Mouse (Mus musculus): ENCODE measurements at regions not wholly inside any gene's neighbourhood (a gene's known extent, or its start where the extent isn't known, plus 50 kb on each side); places are given as distances from the start of the nearest gene placed in this dataset.

GRCm38 (mm10) chr13:91405027-91405426 is 55.1 kb upstream of the Ssbp2 start:
- Histone ChIP-seq H3K9ac (ENCODE audit: control insufficient read depth, low read depth, low read length, poor library complexity, severe bottlenecking) (no peak overlapping the region), H3K27me3 (ENCODE audit: control insufficient read depth in 1 of 2, insufficient read depth in 2 of 2, low read length in 2 of 2) (no peaks in the 10 kb centered on the region), H3K4me3 (ENCODE audit: control insufficient read depth in 1 of 2, insufficient read depth in 1 of 2, low read depth in 2 of 2, low read length in 2 of 2) (no peak overlapping the region), H3K36me3 (ENCODE audit: control insufficient read depth in 1 of 2, insufficient read depth in 2 of 2, low read length in 2 of 2) (no peaks in the 10 kb centered on the region), H3K4me1 (ENCODE audit: control insufficient read depth in 1 of 2, insufficient read depth in 2 of 2, low read length in 2 of 2) (no peaks in the 10 kb centered on the region), H3K27ac (ENCODE audit: control insufficient read depth, low read depth, low read length) (no peak overlapping the region), H3K9me3 (replicated peaks; ENCODE audit: insufficient read depth, low read length) (no peaks in the 10 kb centered on the region), H3K79me2 (ENCODE audit: control insufficient read depth, insufficient read depth, low read length, poor library complexity) (no peaks in the 10 kb centered on the region)
- no peak for DNase-seq (ENCODE audit: low read depth, low spot score)
- no peak for TF ChIP-seq KAT2A (conservative IDR thresholded peaks at IDR 0.05; ENCODE audit: low read depth, low read length)
- no peak for TF ChIP-seq MYB (IDR thresholded peaks at IDR 0.05; ENCODE audit: low read depth, low read length)
- TF ChIP-seq UBTF (IDR thresholded peaks at IDR 0.05; ENCODE audit: borderline replicate concordance, insufficient read depth, low read depth, low read length), result no peak
- TF ChIP-seq HCFC1 (IDR thresholded peaks at IDR 0.05; ENCODE audit: low read depth, low read length), result no peak
- TF ChIP-seq MYC (IDR thresholded peaks at IDR 0.05; ENCODE audit: low read depth, low read length), result no peak
- no peak for TF ChIP-seq GABPA (IDR thresholded peaks at IDR 0.05; ENCODE audit: low read depth, low read length)
- TF ChIP-seq MEF2A (IDR thresholded peaks at IDR 0.05; ENCODE audit: extremely low read depth, insufficient replicate concordance, low read depth, low read length, poor library complexity, severe bottlenecking), result no peak
- no peak for TF ChIP-seq RCOR1 (IDR thresholded peaks at IDR 0.05; ENCODE audit: low read depth, low read length)
- TF ChIP-seq MAZ (IDR thresholded peaks at IDR 0.05; ENCODE audit: low read depth, low read length), result no peak
- TF ChIP-seq TCF12 (IDR thresholded peaks at IDR 0.05; ENCODE audit: low read depth, low read length), result no peak
- no peak for TF ChIP-seq CTCF (IDR thresholded peaks at IDR 0.05 in 2 of 3, conservative IDR thresholded peaks at IDR 0.05 in 1 of 3; ENCODE audit: control insufficient read depth in 1 of 3, insufficient read depth in 1 of 3, low read depth in 2 of 3, low read length in 3 of 3, poor library complexity in 1 of 3, severe bottlenecking in 1 of 3)
- TF ChIP-seq TAL1 (IDR thresholded peaks at IDR 0.05; ENCODE audit: low read length), result no peak
- TF ChIP-seq E2F4 (IDR thresholded peaks at IDR 0.05; ENCODE audit: borderline replicate concordance, low read depth, low read length), result no peak
- TF ChIP-seq TBP (IDR thresholded peaks at IDR 0.05; ENCODE audit: low read depth, low read length), result no peak
- no peak for TF ChIP-seq SMC3 (IDR thresholded peaks at IDR 0.05; ENCODE audit: low read depth, low read length)
- no peak for TF ChIP-seq USF1 (IDR thresholded peaks at IDR 0.05; ENCODE audit: low read depth, low read length)
- no peak for TF ChIP-seq ELF1 (IDR thresholded peaks at IDR 0.05; ENCODE audit: low read depth, low read length)

- TF ChIP-seq CTCF (IDR thresholded peaks at IDR 0.05 in 2 of 3, conservative IDR thresholded peaks at IDR 0.05 in 1 of 3; ENCODE audit: control insufficient read depth in 1 of 3, insufficient read depth in 1 of 3, low read depth in 2 of 3, low read length in 3 of 3, poor library complexity in 1 of 3, severe bottlenecking in 1 of 3) (peak in 1 of 3 experiments; percentile 4; a peak in 1 of 6 replicates), KAT2A (conservative IDR thresholded peaks at IDR 0.05; ENCODE audit: low read depth, low read length) (no peak), SMC3 (IDR thresholded peaks at IDR 0.05; ENCODE audit: low read depth, low read length) (0 out of 2 replicates have a peak, but pooled peaks have one; percentile 10)
- DNase-seq (ENCODE audit: low read depth, low spot score), result no peak
- H3K9me3 ChIP-seq (replicated peaks; ENCODE audit: insufficient read depth, low read length), result no peaks in the 10 kb centered on the region
- peaks cover 0 to 2% of the 10 kb centered on the region in 2 experiments; a peak in 2 of 4 replicates for H3K36me3 ChIP-seq (ENCODE audit: control insufficient read depth in 1 of 2, insufficient read depth in 2 of 2, low read length in 2 of 2)
- no peaks in the 10 kb centered on the region for H3K27me3 ChIP-seq (ENCODE audit: control insufficient read depth in 1 of 2, insufficient read depth in 2 of 2, low read length in 2 of 2)
- H3K4me3 ChIP-seq (ENCODE audit: control insufficient read depth in 1 of 2, insufficient read depth in 1 of 2, low read depth in 2 of 2, low read length in 2 of 2), result no peak overlapping the region
- H3K9ac ChIP-seq (ENCODE audit: control insufficient read depth, low read depth, low read length, poor library complexity, severe bottlenecking), result no peak overlapping the region
- peaks cover 0 to 3% of the 10 kb centered on the region in 2 experiments; a peak in 1 of 4 replicates for H3K4me1 ChIP-seq (ENCODE audit: control insufficient read depth in 1 of 2, insufficient read depth in 2 of 2, low read length in 2 of 2)
- no peaks in the 10 kb centered on the region for H3K79me2 ChIP-seq (ENCODE audit: control insufficient read depth, insufficient read depth, low read length, poor library complexity)
- H3K27ac ChIP-seq (ENCODE audit: control insufficient read depth, low read depth, low read length), result no peak overlapping the region
Measured at GRCm38 (mm10) chr13:91410116-91410515, 50.0 kb upstream of the Ssbp2 start.

Measured in MEL (cell line).